In genomic region chr10:77215641-77216040, GRCm38 (mm10) we compare ENCODE assay signal across 8 mouse cellular contexts. TPM values are rescaled to one million over a fixed set of nuclear protein-coding genes. Genes with fewer than 3 reads are reported as not detected.
A peak's percentile ranks its signal among the peaks of the same experiment; 100 is the strongest.
DNase-seq lines count a peak whose midpoint lies in the region; ATAC-seq and TF ChIP-seq lines count a peak whose summit lies in the region.

No protein-coding gene starts in this region.

- 80% methylated on average over 4 of the region's 4 CpGs for WGBS in forebrain, embryonic 10.5 days
- 75% methylated on average over 4 of the region's 4 CpGs for WGBS in forebrain, embryonic 14.5 days
- WGBS in lung, embryonic 15.5 days = 43% methylated on average over 4 of the region's 4 CpGs
- WGBS in intestine, postnatal 0 days = 66% methylated on average over 4 of the region's 4 CpGs

- TF ChIP-seq CTCF in intestine, postnatal 0 days (IDR thresholded peaks at IDR 0.05; ENCODE audit: low read depth) = no peak

- peak overlapping the region; percentile 67 for H3K27ac ChIP-seq in forebrain, embryonic 10.5 days
- H3K27ac ChIP-seq in forebrain, embryonic 14.5 days (ENCODE audit: low read depth, low read length) = no peak overlapping the region
- peak overlapping the region; percentile 79 for H3K27ac ChIP-seq in lung, embryonic 15.5 days
- H3K27ac ChIP-seq in intestine, postnatal 0 days (ENCODE audit: low read depth, low read length) = peak overlapping the region; percentile 16; the same call in 1 of the 2 replicates

- H3K4me3 ChIP-seq in forebrain, embryonic 10.5 days = no peak overlapping the region
- H3K4me3 ChIP-seq in forebrain, embryonic 14.5 days (ENCODE audit: low read depth, low read length) = no peak overlapping the region
- no peak overlapping the region for H3K4me3 ChIP-seq in lung, embryonic 15.5 days
- no peak overlapping the region for H3K4me3 ChIP-seq in intestine, postnatal 0 days (ENCODE audit: low read depth, low read length)

- no peak overlapping the region for H3K4me2 ChIP-seq in forebrain, embryonic 14.5 days (ENCODE audit: low read length)
- H3K4me2 ChIP-seq in lung, embryonic 15.5 days = no peak overlapping the region
- no peak overlapping the region for H3K4me2 ChIP-seq in intestine, postnatal 0 days (replicated peaks; ENCODE audit: low read depth)

- H3K36me3 ChIP-seq in forebrain, embryonic 10.5 days (replicated peaks) = no peaks in the 10 kb centered on the region
- no peaks in the 10 kb centered on the region for H3K36me3 ChIP-seq in forebrain, embryonic 14.5 days (ENCODE audit: control insufficient read depth, insufficient read depth, low read length)
- no peaks in the 10 kb centered on the region for H3K36me3 ChIP-seq in lung, embryonic 15.5 days
- no peaks in the 10 kb centered on the region for H3K36me3 ChIP-seq in intestine, postnatal 0 days (ENCODE audit: control insufficient read depth, insufficient read depth)

- ATAC-seq in forebrain, embryonic 14.5 days = no peak
- peak; percentile 60; the same call in 1 of the 2 replicates for ATAC-seq in lung, embryonic 15.5 days (ENCODE audit: borderline replicate concordance, extremely low read depth, low FRiP score, low TSS enrichment)
- no peak for ATAC-seq in intestine, postnatal 0 days

- DNase-seq in forebrain, embryonic 10.5 days (ENCODE audit: extremely low spot score, low spot score) = no peak
- DNase-seq in forebrain, embryonic 14.5 days (ENCODE audit: low spot score) = no peak
- no peak for DNase-seq in lung, postnatal 36 days
- peak; percentile 23 for DNase-seq in retina, embryonic 14.5 days (ENCODE audit: low spot score)
- DNase-seq in urinary bladder, postnatal 14 days (ENCODE audit: low spot score) = no peak
- no peak for DNase-seq in left cerebral cortex, postnatal 25 days (ENCODE audit: low spot score in 2 of 2)

- H3K27me3 ChIP-seq in forebrain, embryonic 10.5 days (ENCODE audit: poor library complexity, severe bottlenecking) = no peaks in the 10 kb centered on the region
- no peaks in the 10 kb centered on the region for H3K27me3 ChIP-seq in forebrain, embryonic 14.5 days (replicated peaks; ENCODE audit: control insufficient read depth, insufficient read depth, low read length)
- 0 out of 2 replicates have a peak, but pooled peaks cover 3% of the 10 kb centered on the region for H3K27me3 ChIP-seq in lung, embryonic 15.5 days
- no peaks in the 10 kb centered on the region for H3K27me3 ChIP-seq in intestine, postnatal 0 days (replicated peaks; ENCODE audit: control insufficient read depth, insufficient read depth, low read length)

- H3K4me1 ChIP-seq in forebrain, embryonic 10.5 days = peaks cover 27% of the 10 kb centered on the region
- no peaks in the 10 kb centered on the region for H3K4me1 ChIP-seq in forebrain, embryonic 14.5 days (ENCODE audit: control insufficient read depth, insufficient read depth, low read length)
- peaks cover 61% of the 10 kb centered on the region for H3K4me1 ChIP-seq in lung, embryonic 15.5 days
- H3K4me1 ChIP-seq in intestine, postnatal 0 days (replicated peaks; ENCODE audit: control insufficient read depth, insufficient read depth, low read length) = peaks cover 38% of the 10 kb centered on the region

- intact Hi-C loops in left cerebral cortex, postnatal 25 days (cut with DNase I) = no loop called here

- H3K9ac ChIP-seq in forebrain, embryonic 14.5 days (ENCODE audit: low read length) = no peak overlapping the region
- no peak overlapping the region for H3K9ac ChIP-seq in lung, embryonic 15.5 days
- H3K9ac ChIP-seq in intestine, postnatal 0 days (ENCODE audit: low read depth, low read length) = no peak overlapping the region

- H3K9me3 ChIP-seq in forebrain, embryonic 10.5 days = no peaks in the 10 kb centered on the region
- no peaks in the 10 kb centered on the region for H3K9me3 ChIP-seq in forebrain, embryonic 14.5 days (replicated peaks; ENCODE audit: control insufficient read depth, low read length)
- H3K9me3 ChIP-seq in lung, embryonic 15.5 days = no peaks in the 10 kb centered on the region
- no peaks in the 10 kb centered on the region for H3K9me3 ChIP-seq in intestine, postnatal 0 days (ENCODE audit: control insufficient read depth)

RNA-seq across cellular contexts. Expression of gene Pofut2, which starts 43.4 kb away (rescaled TPM):
- 69.6 and 72.9 TPM in 2 replicates for polyA plus RNA-seq in forebrain, embryonic 10.5 days (2016; fragmentation: Nextera tagmentation; extraction: Ambion mirVana)
- 44.1 and 55.2 TPM in 2 replicates for polyA plus RNA-seq in forebrain, embryonic 14.5 days (2014; fragmentation: Nextera tagmentation; extraction: Ambion mirVana)
- 128 and 139 TPM in 2 replicates for polyA plus RNA-seq in lung, embryonic 15.5 days (2015; fragmentation: Nextera tagmentation; extraction: Ambion mirVana)
- 40.4 and 42.2 TPM in 2 replicates for polyA plus RNA-seq in intestine, postnatal 0 days (2015; fragmentation: Nextera tagmentation; extraction: Ambion mirVana)
- 10 to 100 TPM; 32.8 to 35.9 TPM for total RNA-seq in left cerebral cortex, postnatal 25 days (2021)

RNA-seq across cellular contexts. Expression of gene Col18a1, which starts 49.3 kb away (rescaled TPM):
- polyA plus RNA-seq in forebrain, embryonic 10.5 days (2016; fragmentation: Nextera tagmentation; extraction: Ambion mirVana) = 147 and 152 TPM in 2 replicates
- 21.3 and 24.1 TPM in 2 replicates for polyA plus RNA-seq in forebrain, embryonic 14.5 days (2014; fragmentation: Nextera tagmentation; extraction: Ambion mirVana)
- polyA plus RNA-seq in lung, embryonic 15.5 days (2015; fragmentation: Nextera tagmentation; extraction: Ambion mirVana) = 263 and 283 TPM in 2 replicates
- polyA plus RNA-seq in intestine, postnatal 0 days (2015; fragmentation: Nextera tagmentation; extraction: Ambion mirVana) = 34.9 and 35.2 TPM in 2 replicates
- total RNA-seq in left cerebral cortex, postnatal 25 days (2021) = 1 to 10 TPM; 4.0 to 5.3 TPM
